Mouse (Mus musculus): ENCODE data around the gene Timm22.
A peak's percentile ranks its signal among the peaks of the same experiment; 100 is the strongest.

The Timm22 gene

GRCm38 (mm10) chr11:76406702-76407583 lies at the start of gene Timm22:
Gene Timm22, plus strand, starts transcription at chr11:76406952.
- DNase-seq (ENCODE audit: low spot score), result peak; percentile 91

GRCm38 (mm10) chr11:76357464-76357863 lies 49.3 kb upstream of the Timm22 start:
- DNase-seq (ENCODE audit: low spot score), result no peak

- DNase-seq (ENCODE audit: low spot score), result no peak
These were observed 48.0 kb upstream of the Timm22 start for GRCm38 (mm10) chr11:76358628-76359320.

- DNase-seq (ENCODE audit: low spot score), result no peak
These were observed 46.5 kb upstream of the Timm22 start for GRCm38 (mm10) chr11:76360255-76360654.

GRCm38 (mm10) chr11:76361422-76361821 lies 45.3 kb upstream of the Timm22 start:
- no peak for DNase-seq (ENCODE audit: low spot score)

- no peak for DNase-seq (ENCODE audit: low spot score)
These were observed 43.6 kb upstream of the Timm22 start for GRCm38 (mm10) chr11:76363178-76363577.

- DNase-seq (ENCODE audit: low spot score), result no peak
These were observed 43.1 kb upstream of the Timm22 start for GRCm38 (mm10) chr11:76363636-76364035.

- no peak for DNase-seq (ENCODE audit: low spot score)
These were observed 42.7 kb upstream of the Timm22 start for GRCm38 (mm10) chr11:76364038-76364437.

GRCm38 (mm10) chr11:76366720-76367119 lies 40.0 kb upstream of the Timm22 start:
- no peak for DNase-seq (ENCODE audit: low spot score)

- DNase-seq (ENCODE audit: low spot score), result no peak
These were observed 36.3 kb upstream of the Timm22 start for GRCm38 (mm10) chr11:76370491-76370890.

GRCm38 (mm10) chr11:76372120-76372519 lies 34.6 kb upstream of the Timm22 start:
- no peak for DNase-seq (ENCODE audit: low spot score)

- no peak for DNase-seq (ENCODE audit: low spot score)
These were observed 34.2 kb upstream of the Timm22 start for GRCm38 (mm10) chr11:76372534-76372933.

- DNase-seq (ENCODE audit: low spot score), result no peak
These were observed 32.1 kb upstream of the Timm22 start for GRCm38 (mm10) chr11:76374491-76375185.

- no peak for DNase-seq (ENCODE audit: low spot score)
These were observed 30.3 kb upstream of the Timm22 start for GRCm38 (mm10) chr11:76376425-76376824.

GRCm38 (mm10) chr11:76379921-76380544 lies 26.7 kb upstream of the Timm22 start:
- no peak for DNase-seq (ENCODE audit: low spot score)

GRCm38 (mm10) chr11:76381201-76381885 lies 25.4 kb upstream of the Timm22 start:
- DNase-seq (ENCODE audit: low spot score), result no peak

- DNase-seq (ENCODE audit: low spot score), result no peak
These were observed 23.9 kb upstream of the Timm22 start for GRCm38 (mm10) chr11:76382711-76383324.

GRCm38 (mm10) chr11:76384307-76384706 lies 22.4 kb upstream of the Timm22 start:
- no peak for DNase-seq (ENCODE audit: low spot score)

- DNase-seq (ENCODE audit: low spot score), result no peak
These were observed 21.7 kb upstream of the Timm22 start for GRCm38 (mm10) chr11:76385017-76385416.

GRCm38 (mm10) chr11:76385746-76386145 lies 21.0 kb upstream of the Timm22 start:
- no peak for DNase-seq (ENCODE audit: low spot score)

- DNase-seq (ENCODE audit: low spot score), result no peak
These were observed 19.7 kb upstream of the Timm22 start for GRCm38 (mm10) chr11:76387097-76387496.

Data from spleen, adult 12 weeks (tissue).